Mouse (Mus musculus) neural tube, embryonic 13.5 days (tissue): ENCODE measurements around the gene Erf. TPM values are rescaled to one million over a fixed set of nuclear protein-coding genes. Genes with fewer than 3 reads are reported as not detected.

Experiments
- ATAC-seq: fragments of 200-750 bp; cut with Nextera tagmentation; 2 replicates; pipeline ENCODE4 v1.8.0; 2017; ENCODE audit warnings: low read depth, mild to moderate bottlenecking, moderate TSS enrichment, moderate library complexity
- H3K27ac ChIP-seq: fragments of 300-500 bp; sonication (generic); replicated peaks from 2 replicates; pipeline ENCODE4 v1.5.1; 2015; ENCODE audit warnings: moderate library complexity, mild to moderate bottlenecking, inconsistent platforms
- H3K27me3 ChIP-seq: fragments of 300-500 bp; sonication (generic); 2 replicates; pipeline ENCODE4 v1.6.1; 2015; ENCODE audit warnings: mild to moderate bottlenecking, inconsistent platforms
- H3K36me3 ChIP-seq: fragments of 300-500 bp; sonication (generic); 2 replicates; pipeline ENCODE4 v1.6.1; 2015; ENCODE audit warnings: mild to moderate bottlenecking, inconsistent platforms
- H3K4me1 ChIP-seq: fragments of 300-500 bp; sonication (generic); replicated peaks from 2 replicates; pipeline ENCODE4 v1.6.1; 2015; ENCODE audit warnings: inconsistent platforms
- H3K4me2 ChIP-seq: fragments of 300-500 bp; sonication (generic); 2 replicates; pipeline ENCODE4 v1.6.1; 2015; ENCODE audit warnings: inconsistent platforms, mild to moderate bottlenecking, moderate library complexity
- H3K4me3 ChIP-seq: fragments of 300-500 bp; sonication (generic); 2 replicates; pipeline ENCODE4 v1.5.1; 2015; ENCODE audit warnings: mild to moderate bottlenecking, inconsistent platforms
- H3K9ac ChIP-seq: fragments of 300-500 bp; sonication (generic); 2 replicates; pipeline ENCODE4 v1.6.1; 2015; ENCODE audit warnings: moderate library complexity, mild to moderate bottlenecking, inconsistent platforms
- H3K9me3 ChIP-seq: fragments of 300-500 bp; sonication (generic); 2 replicates; pipeline ENCODE4 v1.6.1; 2016; ENCODE audit warnings: inconsistent platforms
- WGBS: fragments of 180-500 bp; shearing (Covaris S2); methylation state at CpG from one replicate; pipeline ENCODE4 v1.1.7; 2015; 5-methylcytosine and 5-hydroxymethylcytosine counted together
- polyA plus RNA-seq: library from polyadenylated mRNA; unstranded; fragments of >200 nt; fragmentation: Nextera tagmentation; extraction: Ambion mirVana; gene quantifications from 2 replicates; pipeline ENCODE4 v1.2.1, GENCODE M21; 2015

Gene Erf
- polyA plus RNA-seq, 1 experiment from 2014 or later = 8.0 TPM

DNA sequence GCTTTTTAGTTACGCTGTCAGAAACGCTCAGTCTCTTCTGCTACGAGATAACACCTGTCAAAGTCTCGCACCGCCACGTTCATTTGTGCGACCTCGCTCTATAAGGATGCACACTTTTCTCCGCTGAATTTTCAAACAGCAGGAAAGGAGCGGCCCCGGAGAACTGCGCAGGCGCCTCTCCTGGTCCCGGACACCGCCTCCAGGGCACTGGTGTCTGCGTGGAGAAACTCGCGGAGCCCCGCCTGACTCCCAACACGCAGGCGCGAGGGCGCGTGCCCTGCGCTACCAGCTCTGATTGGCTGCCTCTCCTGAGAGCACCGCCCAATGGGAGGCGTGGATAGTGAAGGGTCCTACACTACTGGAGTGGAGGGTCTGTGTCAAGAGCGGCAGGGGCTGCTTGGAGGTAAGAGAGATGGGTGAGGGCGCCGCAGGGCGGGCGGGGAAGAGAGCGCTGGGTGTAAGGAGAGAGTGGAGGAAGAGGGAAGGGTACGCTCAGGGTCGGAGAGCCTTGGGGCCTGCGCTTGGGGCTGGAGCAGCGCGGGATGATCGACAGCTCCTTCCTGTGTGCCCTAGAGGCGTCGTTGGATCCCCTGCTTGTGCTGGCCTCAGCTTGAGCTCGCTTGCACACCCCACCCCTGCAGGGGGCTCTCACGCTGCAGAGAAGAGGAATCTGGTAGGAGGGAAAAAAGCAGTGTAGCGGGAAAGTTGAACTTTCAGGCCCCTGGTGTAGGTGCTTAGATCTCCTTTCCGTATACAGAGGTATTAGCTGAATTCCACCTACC, 29.3 kb downstream of the Erf start, which contains the start of gene Zfp526:
TSS of gene Zfp526 (plus strand) at position 324 of the 782 bp plus-strand sequence.
- under 1% methylated on average over 43 of the region's 45 CpGs for WGBS
- no peaks in the 10 kb centered on the region for H3K27me3 ChIP-seq

GRCm38 (mm10) chr7:25220457-25221101, 30.0 kb downstream of the Erf start, which contains the start of gene Dedd2:
Gene Dedd2 (minus strand): TSS chr7:25220615.
- 8% methylated on average over 20 of the region's 20 CpGs for WGBS
- H3K9me3 ChIP-seq = no peaks in the 10 kb centered on the region
- H3K36me3 ChIP-seq = peaks cover 29% of the 10 kb centered on the region
- 0 out of 2 replicates have a peak, but pooled peaks have one; percentile 4 for ATAC-seq
- peaks cover 39% of the 10 kb centered on the region for H3K4me1 ChIP-seq
- H3K4me3 ChIP-seq = peak within 1 kb of the TSS; percentile 77
- H3K27ac ChIP-seq = peak within 1 kb of the TSS; percentile 91
- peak within 1 kb of the TSS; percentile 82 for H3K9ac ChIP-seq
- peak within 1 kb of the TSS; percentile 85 for H3K4me2 ChIP-seq
- no peaks in the 10 kb centered on the region for H3K27me3 ChIP-seq

More for the DNA sequence above, 29.3 kb downstream of the Erf start, which contains the start of gene Zfp526:
- Histone ChIP-seq H3K4me2 (peak within 1 kb of the TSS; percentile 85), H3K27ac (peak within 1 kb of the TSS; percentile 91), H3K4me1 (peaks cover 39% of the 10 kb centered on the region), H3K36me3 (peaks cover 30% of the 10 kb centered on the region), H3K9me3 (no peaks in the 10 kb centered on the region), H3K4me3 (peak within 1 kb of the TSS; percentile 77), H3K9ac (peak within 1 kb of the TSS; percentile 82)
- peak; percentile 95 for ATAC-seq

- peaks cover 29% of the 10 kb centered on the region for H3K36me3 ChIP-seq
- H3K4me2 ChIP-seq = peak overlapping the region; percentile 85
- peak overlapping the region; percentile 80 for H3K9ac ChIP-seq
- H3K4me3 ChIP-seq = peak overlapping the region; percentile 77
- no peaks in the 10 kb centered on the region for H3K27me3 ChIP-seq
- H3K4me1 ChIP-seq = peaks cover 39% of the 10 kb centered on the region
- ATAC-seq = peak; percentile 67
- H3K27ac ChIP-seq = peak overlapping the region; percentile 91
- no peaks in the 10 kb centered on the region for H3K9me3 ChIP-seq
- WGBS = 3% methylated on average over 31 of the region's 31 CpGs
Observed at GRCm38 (mm10) chr7:25219756-25220456, 30.7 kb downstream of the Erf start.

GRCm38 (mm10) chr7:25219416-25219750, 31.2 kb downstream of the Erf start:
- Histone ChIP-seq H3K4me1 (peaks cover 39% of the 10 kb centered on the region), H3K9ac (peak overlapping the region; percentile 80), H3K4me3 (peak overlapping the region; percentile 77), H3K27me3 (no peaks in the 10 kb centered on the region), H3K36me3 (peaks cover 26% of the 10 kb centered on the region), H3K27ac (peak overlapping the region; percentile 65), H3K9me3 (no peaks in the 10 kb centered on the region), H3K4me2 (peak overlapping the region; percentile 85)
- ATAC-seq = peak; percentile 40
- under 1% methylated on average over 16 of the region's 16 CpGs for WGBS

- peak; percentile 44 for ATAC-seq
- under 1% methylated on average over 53 of the region's 53 CpGs for WGBS
- peak overlapping the region; percentile 77 for H3K4me3 ChIP-seq
- no peaks in the 10 kb centered on the region for H3K9me3 ChIP-seq
- H3K9ac ChIP-seq = peak overlapping the region; percentile 80
- H3K4me1 ChIP-seq = peaks cover 39% of the 10 kb centered on the region
- peak overlapping the region; percentile 74 for H3K27ac ChIP-seq
- H3K27me3 ChIP-seq = no peaks in the 10 kb centered on the region
- peaks cover 28% of the 10 kb centered on the region for H3K36me3 ChIP-seq
- H3K4me2 ChIP-seq = peak overlapping the region; percentile 85
Observed at GRCm38 (mm10) chr7:25218705-25219415, 31.7 kb downstream of the Erf start.

GRCm38 (mm10) chr7:25217653-25218395, 32.7 kb downstream of the Erf start:
- Histone ChIP-seq H3K4me3 (peak overlapping the region; percentile 77), H3K27me3 (no peaks in the 10 kb centered on the region)
- ATAC-seq = no peak

DNA sequence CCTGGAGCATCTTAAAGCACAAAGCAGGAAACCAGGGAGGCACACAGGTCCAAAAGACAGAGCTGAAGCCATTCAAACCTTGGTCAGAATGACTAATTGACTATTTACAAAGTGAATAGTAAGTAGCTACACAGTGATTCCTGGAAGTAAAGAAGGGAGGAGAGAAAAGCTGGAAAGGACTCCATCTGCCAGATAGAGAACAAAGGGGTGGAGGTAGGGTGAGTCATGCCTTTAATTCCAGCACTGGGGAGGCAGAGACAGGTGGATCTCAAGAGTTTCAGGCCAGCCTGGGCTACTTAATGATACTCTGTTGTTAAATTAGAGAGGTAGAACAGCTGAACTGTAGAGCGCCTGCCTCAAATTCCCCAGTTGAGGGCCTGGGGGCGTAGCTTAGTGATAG, 36.4 kb downstream of the Erf start:
- H3K4me2 ChIP-seq = no peak overlapping the region
- no peak overlapping the region for H3K4me3 ChIP-seq
- H3K9ac ChIP-seq = no peak overlapping the region
- H3K27me3 ChIP-seq = no peaks in the 10 kb centered on the region
- 91% methylated on average over 2 of the region's 2 CpGs for WGBS
- peaks cover 65% of the 10 kb centered on the region for H3K36me3 ChIP-seq
- ATAC-seq = no peak
- peaks cover 15% of the 10 kb centered on the region for H3K4me1 ChIP-seq
- H3K27ac ChIP-seq = no peak overlapping the region
- no peaks in the 10 kb centered on the region for H3K9me3 ChIP-seq

More at GRCm38 (mm10) chr7:25217653-25218395, 32.7 kb downstream of the Erf start:
- peak overlapping the region; percentile 85 for H3K4me2 ChIP-seq
- 71% methylated on average over 12 of the region's 12 CpGs for WGBS
- peaks cover 38% of the 10 kb centered on the region for H3K4me1 ChIP-seq
- no peak overlapping the region for H3K27ac ChIP-seq
- H3K9me3 ChIP-seq = no peaks in the 10 kb centered on the region
- peaks cover 35% of the 10 kb centered on the region for H3K36me3 ChIP-seq
- H3K9ac ChIP-seq = peak overlapping the region; percentile 8; the same call in 1 of the 2 replicates

GRCm38 (mm10) chr7:25213099-25213498, 37.5 kb downstream of the Erf start:
- Histone ChIP-seq H3K4me2 (no peak overlapping the region), H3K9ac (no peak overlapping the region), H3K4me1 (peaks cover 5% of the 10 kb centered on the region), H3K4me3 (no peak overlapping the region), H3K27ac (no peak overlapping the region), H3K36me3 (peaks cover 75% of the 10 kb centered on the region), H3K27me3 (no peaks in the 10 kb centered on the region), H3K9me3 (no peaks in the 10 kb centered on the region)
- ATAC-seq = no peak
- 78% methylated on average over 3 of the region's 3 CpGs for WGBS

GRCm38 (mm10) chr7:25210482-25210881, 40.1 kb downstream of the Erf start:
- Histone ChIP-seq H3K9me3 (no peaks in the 10 kb centered on the region), H3K36me3 (peaks cover 83% of the 10 kb centered on the region), H3K4me2 (no peak overlapping the region), H3K4me1 (no peaks in the 10 kb centered on the region), H3K9ac (no peak overlapping the region), H3K27ac (no peak overlapping the region), H3K27me3 (no peaks in the 10 kb centered on the region), H3K4me3 (no peak overlapping the region)
- WGBS = 89% methylated on average over 4 of the region's 4 CpGs
- no peak for ATAC-seq

DNA sequence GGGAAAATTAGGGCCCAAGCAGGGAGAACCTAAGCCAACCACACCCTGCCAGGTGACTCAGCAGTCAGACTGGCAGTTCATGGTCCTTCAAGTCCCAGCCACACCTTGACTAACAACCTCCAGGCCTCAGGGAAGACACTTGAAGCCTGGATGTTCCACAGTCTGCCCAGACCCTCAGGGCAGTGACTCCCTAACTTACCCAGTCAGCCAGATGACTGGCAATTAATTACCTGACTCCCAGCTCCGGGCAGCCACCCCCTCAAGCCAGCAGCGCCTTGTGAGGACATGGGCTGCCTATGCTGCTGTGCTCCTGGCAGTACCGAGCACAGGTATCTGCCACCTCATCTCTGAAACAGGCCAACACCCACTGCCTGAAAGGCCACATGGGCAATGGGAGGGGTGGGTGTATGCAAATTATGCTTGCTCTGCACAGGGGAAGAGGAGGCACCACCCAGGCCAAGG, 41.4 kb downstream of the Erf start:
- no peak overlapping the region for H3K4me3 ChIP-seq
- 75% methylated on average over 3 of the region's 3 CpGs for WGBS
- no peak for ATAC-seq

More for the DNA sequence above, 41.4 kb downstream of the Erf start:
- H3K4me2 ChIP-seq = no peak overlapping the region
- no peak overlapping the region for H3K27ac ChIP-seq
- H3K36me3 ChIP-seq = peaks cover 82% of the 10 kb centered on the region
- H3K9me3 ChIP-seq = no peaks in the 10 kb centered on the region
- H3K4me1 ChIP-seq = no peaks in the 10 kb centered on the region
- H3K27me3 ChIP-seq = no peaks in the 10 kb centered on the region
- no peak overlapping the region for H3K9ac ChIP-seq
